Mouse (Mus musculus) neural tube, embryonic 11.5 days (tissue): ENCODE data around the gene Casp14. TPM values are rescaled to one million over a fixed set of nuclear protein-coding genes. Genes with fewer than 3 reads are reported as not detected.
"Not testable (repeated sequence)": the region's sequence is repeated elsewhere in the genome, so short reads cannot be mapped to it uniquely, and the experiment has no call there.

ENCODE experiments used
- ATAC-seq: fragments of 200-750 bp; cut with Nextera tagmentation; 2 replicates; pipeline ENCODE4 v1.8.0; 2017; ENCODE audit warnings: moderate number of reproducible peaks, mild to moderate bottlenecking, moderate TSS enrichment, moderate library complexity; ENCODE audit not compliant: insufficient read depth, low FRiP score, low TSS enrichment
- DNase-seq: peaks from one replicate; pipeline ENCODE4 v3.0.0-alpha.2; 2015; ENCODE audit warnings: low spot score
- H3K27ac ChIP-seq: fragments of 300-500 bp; sonication (generic); 2 replicates; pipeline ENCODE4 v1.5.1; 2014; ENCODE audit warnings: low read depth, mild to moderate bottlenecking, low read length
- H3K27me3 ChIP-seq: fragments of 300-500 bp; sonication (generic); 2 replicates; pipeline ENCODE4 v1.6.1; 2014; ENCODE audit warnings: mild to moderate bottlenecking, low read length, mixed read lengths; ENCODE audit not compliant: control insufficient read depth, insufficient read depth
- H3K36me3 ChIP-seq: fragments of 300-500 bp; sonication (generic); 2 replicates; pipeline ENCODE4 v1.6.1; 2014; ENCODE audit warnings: mild to moderate bottlenecking, low read length, moderate library complexity, mixed read lengths; ENCODE audit not compliant: control insufficient read depth, insufficient read depth
- H3K4me1 ChIP-seq: fragments of 300-500 bp; sonication (generic); 2 replicates; pipeline ENCODE4 v1.6.1; 2014; ENCODE audit warnings: low read length, mixed read lengths; ENCODE audit not compliant: control insufficient read depth, insufficient read depth
- H3K4me2 ChIP-seq: fragments of 300-500 bp; sonication (generic); 2 replicates; pipeline ENCODE4 v1.6.1; 2014; ENCODE audit warnings: low read depth, mild to moderate bottlenecking, moderate library complexity
- H3K4me3 ChIP-seq: fragments of 300-500 bp; sonication (generic); 2 replicates; pipeline ENCODE4 v1.5.1; 2014; ENCODE audit warnings: low read depth, low read length
- H3K9ac ChIP-seq: fragments of 300-500 bp; sonication (generic); 2 replicates; pipeline ENCODE4 v1.6.1; 2014; ENCODE audit warnings: mild to moderate bottlenecking, low read length
- H3K9me3 ChIP-seq: fragments of 300-500 bp; sonication (generic); 2 replicates; pipeline ENCODE4 v1.6.1; 2016; ENCODE audit warnings: low read length; ENCODE audit not compliant: control insufficient read depth
- WGBS: fragments of 180-500 bp; shearing (Covaris S2); extraction: QIAGEN DNeasy Blood & Tissue Kit; methylation state at CpG from one replicate; pipeline ENCODE4 v1.1.7; 2014; 5-methylcytosine and 5-hydroxymethylcytosine counted together
- polyA plus RNA-seq: library from polyadenylated mRNA; unstranded; fragments of >200 nt; fragmentation: Nextera tagmentation; extraction: Ambion mirVana; gene quantifications from 2 replicates; pipeline ENCODE4 v1.2.1, GENCODE M21; 2014

Gene Casp14
- polyA plus RNA-seq, 1 experiment from 2014 or later: not detected

DNA sequence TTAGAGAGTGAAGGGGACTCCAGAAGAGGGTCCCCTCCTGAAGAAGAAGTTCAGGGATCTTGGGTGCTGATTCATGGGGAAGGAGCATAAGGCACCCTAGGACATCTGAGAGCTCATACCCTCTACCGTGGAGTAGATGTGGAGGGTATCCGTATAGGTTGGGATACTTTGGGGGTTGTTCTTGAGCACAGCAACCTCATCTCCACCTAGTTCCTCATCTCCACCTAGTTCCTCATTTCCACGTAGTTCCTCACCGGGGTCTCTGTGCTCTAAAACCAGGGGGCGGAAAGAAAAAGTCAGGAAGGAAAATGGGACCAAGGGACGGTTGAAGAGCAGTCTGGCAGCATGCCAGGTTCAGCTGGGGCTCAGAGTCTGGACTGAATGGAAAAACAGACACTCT is 4.0 kb downstream of the Casp14 start:
- Histone ChIP-seq H3K36me3 (no peaks in the 10 kb centered on the region), H3K27me3 (no peaks in the 10 kb centered on the region), H3K27ac (no peak overlapping the region), H3K4me2 (no peak overlapping the region), H3K4me1 (no peaks in the 10 kb centered on the region), H3K4me3 (no peak overlapping the region), H3K9me3 (no peaks in the 10 kb centered on the region), H3K9ac (no peak overlapping the region)
- 85% methylated on average over 6 of the region's 6 CpGs for WGBS
- no peak for ATAC-seq
- DNase-seq: no peak

GRCm38 (mm10) chr10:78710706-78711105 is 7.4 kb downstream of the Casp14 start:
- no peak for DNase-seq
- Histone ChIP-seq H3K27me3 (no peaks in the 10 kb centered on the region), H3K4me3 (no peak overlapping the region), H3K4me2 (no peak overlapping the region), H3K9ac (no peak overlapping the region), H3K36me3 (no peaks in the 10 kb centered on the region), H3K27ac (no peak overlapping the region), H3K9me3 (no peaks in the 10 kb centered on the region), H3K4me1 (no peaks in the 10 kb centered on the region)
- no peak for ATAC-seq

GRCm38 (mm10) chr10:78700881-78701280 is 17.2 kb downstream of the Casp14 start:
- no peaks in the 10 kb centered on the region for H3K4me1 ChIP-seq
- DNase-seq: no peak
- ATAC-seq: no peak
- no peaks in the 10 kb centered on the region for H3K36me3 ChIP-seq
- no peak overlapping the region for H3K27ac ChIP-seq
- H3K9ac ChIP-seq: no peak overlapping the region
- WGBS: 55% methylated on average over 3 of the region's 3 CpGs
- no peak overlapping the region for H3K4me3 ChIP-seq
- no peaks in the 10 kb centered on the region for H3K27me3 ChIP-seq
- H3K9me3 ChIP-seq: no peaks in the 10 kb centered on the region
- no peak overlapping the region for H3K4me2 ChIP-seq

DNA sequence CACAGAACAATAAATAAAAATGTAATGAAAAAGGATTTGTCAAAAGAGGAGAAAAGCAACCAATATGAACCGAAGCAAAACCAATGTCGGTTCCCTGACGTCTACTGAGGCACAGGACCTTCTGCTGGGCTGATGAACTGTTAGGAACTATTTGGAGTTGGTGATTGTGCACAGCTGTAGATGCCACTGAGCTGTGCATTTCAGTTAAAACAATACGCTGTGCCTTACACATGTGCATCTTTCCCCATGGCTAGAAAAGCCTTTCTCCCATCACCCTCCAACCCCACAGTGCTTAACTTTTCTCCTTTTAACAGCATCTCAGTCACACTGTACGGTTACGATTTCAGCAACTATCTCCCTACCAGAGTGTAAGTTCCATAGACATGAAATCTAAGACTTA is 28.1 kb downstream of the Casp14 start:
- no peak overlapping the region for H3K4me3 ChIP-seq
- no peak overlapping the region for H3K4me2 ChIP-seq
- 94% methylated on average over 6 of the region's 6 CpGs for WGBS
- ATAC-seq: no peak
- H3K9ac ChIP-seq: no peak overlapping the region
- H3K36me3 ChIP-seq: no peaks in the 10 kb centered on the region
- no peak for DNase-seq
- no peak overlapping the region for H3K27ac ChIP-seq
- no peaks in the 10 kb centered on the region for H3K4me1 ChIP-seq
- no peaks in the 10 kb centered on the region for H3K9me3 ChIP-seq
- no peaks in the 10 kb centered on the region for H3K27me3 ChIP-seq

DNA sequence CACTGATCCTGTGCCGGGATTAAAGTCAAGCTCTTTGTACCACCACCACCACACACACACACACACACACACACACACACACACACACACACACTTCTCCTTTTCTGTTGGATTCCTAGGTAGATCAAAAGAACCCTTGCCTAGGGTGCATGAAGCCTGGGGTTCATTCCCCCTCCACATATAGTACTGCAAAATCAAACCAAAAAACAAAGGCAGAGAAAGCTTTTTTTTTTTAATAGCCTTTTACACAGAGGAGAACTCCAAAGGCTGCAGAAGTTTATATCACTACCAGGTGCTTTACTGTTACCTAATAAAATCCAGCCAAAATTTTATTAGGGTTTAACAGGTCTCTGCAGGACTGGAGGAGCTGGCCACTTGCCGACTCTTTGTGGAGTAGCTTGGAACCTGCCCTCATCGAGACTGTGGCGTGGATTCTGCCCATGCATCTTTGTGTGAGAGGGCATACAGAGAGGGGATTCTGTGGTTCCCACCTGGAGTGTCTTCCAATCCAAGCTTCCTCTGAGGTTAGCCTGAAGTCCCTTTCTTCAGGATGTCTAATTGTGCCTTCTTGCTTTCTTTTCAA is 31.0 kb downstream of the Casp14 start:
- no peaks in the 10 kb centered on the region for H3K4me1 ChIP-seq
- H3K36me3 ChIP-seq: no peaks in the 10 kb centered on the region
- H3K4me2 ChIP-seq: no peak overlapping the region
- H3K4me3 ChIP-seq: no peak overlapping the region
- ATAC-seq (no peak), DNase-seq (no peak)
- 73% methylated on average over 4 of the region's 4 CpGs for WGBS
- H3K27me3 ChIP-seq: no peaks in the 10 kb centered on the region
- no peak overlapping the region for H3K9ac ChIP-seq
- no peak overlapping the region for H3K27ac ChIP-seq
- H3K9me3 ChIP-seq: no peaks in the 10 kb centered on the region

- H3K27ac ChIP-seq, H3K4me3 ChIP-seq, H3K4me1 ChIP-seq, H3K27me3 ChIP-seq, DNase-seq, H3K9ac ChIP-seq, H3K4me2 ChIP-seq, H3K9me3 ChIP-seq, ATAC-seq, H3K36me3 ChIP-seq: not testable (repeated sequence)
- WGBS: 8% methylated on average over 1 of the region's 1 CpGs
Measured at GRCm38 (mm10) chr10:78670121-78670520, 48.0 kb downstream of the Casp14 start.

GRCm38 (mm10) chr10:78666696-78667095 is 51.4 kb downstream of the Casp14 start:
- not testable (repeated sequence) for H3K27ac ChIP-seq, H3K27me3 ChIP-seq, H3K4me2 ChIP-seq, ATAC-seq, H3K36me3 ChIP-seq, DNase-seq, H3K9me3 ChIP-seq, H3K4me1 ChIP-seq, H3K4me3 ChIP-seq, H3K9ac ChIP-seq
- 92% methylated on average over 10 of the region's 10 CpGs for WGBS

DNA sequence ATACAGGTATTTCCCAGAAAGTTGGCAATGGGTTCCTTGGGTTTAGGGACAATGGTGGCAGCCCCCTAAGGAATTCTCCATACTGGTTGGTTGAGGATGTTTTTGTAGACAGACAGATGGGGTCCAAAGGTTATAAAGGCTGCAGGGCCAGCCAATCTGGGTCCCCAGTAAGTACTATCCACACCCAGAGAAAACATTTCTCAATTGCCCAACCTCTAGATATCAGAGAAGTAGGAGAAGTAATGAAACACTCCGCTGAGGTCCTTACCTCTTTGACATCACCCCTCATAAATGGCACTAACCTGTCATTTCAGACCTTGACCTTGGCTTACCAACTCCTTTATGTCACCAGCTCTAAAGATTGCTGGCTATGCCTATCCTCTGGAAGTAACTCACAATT is 53.5 kb downstream of the Casp14 start:
- no peaks in the 10 kb centered on the region for H3K27me3 ChIP-seq
- no peak overlapping the region for H3K27ac ChIP-seq
- no peaks in the 10 kb centered on the region for H3K9me3 ChIP-seq
- ATAC-seq (no peak), DNase-seq (no peak)
- H3K4me1 ChIP-seq: no peaks in the 10 kb centered on the region
- 94% methylated on average over 1 of the region's 1 CpGs for WGBS
- H3K36me3 ChIP-seq: no peaks in the 10 kb centered on the region
- no peak overlapping the region for H3K9ac ChIP-seq
- no peak overlapping the region for H3K4me2 ChIP-seq
- no peak overlapping the region for H3K4me3 ChIP-seq
